Mouse (Mus musculus) kidney, adult 9 months (tissue): ENCODE results near the gene Cntnap2.
"Not testable (repeated sequence)": the region's sequence is repeated elsewhere in the genome, so short reads cannot be mapped to it uniquely, and the experiment has no call there.

Source experiments
- DNase-seq: peaks from one replicate; pipeline ENCODE4 v3.0.0; 2022

The Cntnap2 gene

DNA sequence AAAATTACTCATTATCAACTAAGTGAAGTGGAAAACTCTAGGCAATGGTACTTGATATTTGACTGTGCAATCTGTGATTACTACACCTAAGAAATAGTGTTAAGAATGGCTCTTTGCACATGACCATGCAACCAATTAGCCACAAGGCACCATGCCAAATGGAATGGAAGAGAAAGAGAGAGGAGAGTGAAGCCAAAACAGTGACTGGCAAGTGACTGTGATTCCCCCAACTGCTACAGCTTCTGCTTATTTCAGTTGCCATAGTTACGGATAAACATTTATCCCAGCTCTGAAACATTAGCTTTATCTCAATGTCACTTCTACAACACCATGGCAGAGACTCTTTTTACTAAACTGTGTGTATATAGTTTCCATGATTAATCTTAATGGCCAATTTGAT lies 1303.0 kb downstream of the Cntnap2 start:
- DNase-seq = no peak

DNA sequence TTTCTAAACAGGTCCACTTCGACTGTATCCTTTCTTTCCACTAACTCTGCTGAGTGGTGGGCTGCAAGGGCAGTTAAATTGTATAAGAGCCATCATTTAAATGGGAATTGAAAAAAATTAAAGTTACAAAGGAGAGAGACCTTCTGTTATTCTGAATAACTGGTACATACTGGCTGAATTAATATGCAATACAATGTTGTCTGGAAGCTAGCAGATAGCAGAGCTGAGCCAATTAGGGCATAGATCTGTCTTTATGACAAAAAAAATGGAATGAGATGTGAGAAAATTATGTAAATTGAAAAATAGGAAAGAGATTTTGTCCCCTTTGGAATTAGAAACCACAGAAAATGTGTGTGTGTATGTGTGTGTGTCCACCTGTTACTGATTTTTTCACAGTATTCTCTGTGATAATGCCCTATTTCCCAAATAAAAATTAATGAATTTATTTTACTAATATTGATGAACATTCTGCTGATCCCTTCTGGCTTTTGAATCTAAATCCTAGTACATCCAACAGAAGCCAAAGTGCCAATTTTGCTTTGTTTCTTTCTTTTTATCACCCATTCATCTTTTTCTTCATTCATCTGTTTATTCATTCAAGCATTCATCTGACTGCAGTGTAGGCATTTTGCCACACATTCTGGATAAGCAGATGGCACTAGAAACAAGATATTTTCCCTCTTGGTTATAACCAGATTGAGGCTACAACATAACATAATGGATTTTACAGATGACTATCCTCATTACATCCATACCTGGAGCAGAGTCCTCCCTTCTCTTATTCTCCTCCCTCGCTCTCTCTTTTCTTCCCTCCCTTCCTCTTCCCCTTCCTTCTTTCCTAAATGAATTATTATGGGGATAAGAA lies 1339.8 kb downstream of the Cntnap2 start:
- DNase-seq = no peak

- no peak for DNase-seq
Measured at GRCm38 (mm10) chr6:46414154-46414553, 1355.0 kb downstream of the Cntnap2 start.

- no peak for DNase-seq
Measured at GRCm38 (mm10) chr6:46414562-46414961, 1355.4 kb downstream of the Cntnap2 start.

DNA sequence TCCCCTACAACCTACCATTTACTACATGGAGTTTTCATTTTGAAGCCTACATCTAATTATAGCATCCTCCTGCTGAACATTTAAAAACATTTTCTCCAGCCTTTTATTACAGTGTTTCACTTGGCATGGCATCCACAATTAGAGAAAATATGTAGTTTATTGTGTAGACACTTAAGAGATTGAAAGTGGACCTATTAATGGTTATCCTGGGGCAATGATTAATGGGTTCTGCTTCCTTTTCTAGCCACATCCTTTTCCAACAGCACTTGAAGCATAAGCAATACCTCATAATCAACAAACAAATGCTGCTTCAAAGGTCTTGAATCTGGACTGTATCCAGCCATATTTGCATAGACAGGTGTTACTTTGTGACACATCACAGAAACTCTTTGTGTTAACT lies 1360.7 kb downstream of the Cntnap2 start:
- DNase-seq = peak; percentile 1

DNA sequence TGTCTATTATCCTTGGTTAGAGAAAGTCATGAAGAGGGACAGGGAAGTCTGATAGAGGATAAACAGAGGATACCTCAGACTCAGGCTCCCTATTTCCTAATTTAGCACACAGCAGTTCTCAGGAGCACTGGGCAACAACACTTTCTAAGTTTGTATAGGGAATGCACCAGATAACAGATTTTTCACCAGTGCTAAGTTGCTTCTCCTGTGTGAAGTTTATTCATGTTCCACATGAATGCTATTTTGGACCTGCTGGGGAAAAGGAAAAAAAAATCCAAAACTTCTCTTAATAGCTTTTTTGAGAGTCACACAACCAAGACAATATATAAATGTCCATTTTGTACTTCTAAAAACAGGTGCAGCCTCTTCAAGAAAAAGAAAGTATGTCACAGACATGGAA lies 1361.2 kb downstream of the Cntnap2 start:
- DNase-seq = no peak

- no peak for DNase-seq
Measured at GRCm38 (mm10) chr6:46428231-46428630, 1369.1 kb downstream of the Cntnap2 start.

- no peak for DNase-seq
Measured at GRCm38 (mm10) chr6:46450917-46451638, 1391.9 kb downstream of the Cntnap2 start.

- no peak for DNase-seq
Measured at GRCm38 (mm10) chr6:46472683-46473082, 1413.5 kb downstream of the Cntnap2 start.

GRCm38 (mm10) chr6:46484392-46484791 lies 1425.2 kb downstream of the Cntnap2 start:
- DNase-seq = no peak

- no peak for DNase-seq
Measured at GRCm38 (mm10) chr6:46502786-46503185, 1443.6 kb downstream of the Cntnap2 start.

DNA sequence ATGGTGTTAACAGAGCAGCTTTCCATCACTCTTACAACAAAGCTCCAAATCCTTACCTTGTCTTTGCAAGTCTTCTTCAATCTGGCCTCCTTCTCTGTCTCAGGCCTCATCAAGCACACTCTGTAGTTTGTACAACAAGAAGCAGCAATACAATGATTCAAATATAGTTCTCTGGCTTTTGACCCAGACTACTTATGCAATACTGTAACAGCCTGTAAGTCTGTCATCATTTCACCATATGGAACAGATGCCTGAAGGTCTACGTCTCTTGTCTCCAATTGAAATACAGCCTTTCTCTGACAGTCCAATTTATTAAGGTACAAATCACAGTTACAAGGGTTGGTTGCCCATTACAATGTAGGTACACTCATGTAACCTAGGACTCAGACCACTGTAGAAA lies 1453.7 kb downstream of the Cntnap2 start:
- DNase-seq = no peak

GRCm38 (mm10) chr6:46537586-46537985 lies 1478.4 kb downstream of the Cntnap2 start:
- DNase-seq = not testable (repeated sequence)

DNA sequence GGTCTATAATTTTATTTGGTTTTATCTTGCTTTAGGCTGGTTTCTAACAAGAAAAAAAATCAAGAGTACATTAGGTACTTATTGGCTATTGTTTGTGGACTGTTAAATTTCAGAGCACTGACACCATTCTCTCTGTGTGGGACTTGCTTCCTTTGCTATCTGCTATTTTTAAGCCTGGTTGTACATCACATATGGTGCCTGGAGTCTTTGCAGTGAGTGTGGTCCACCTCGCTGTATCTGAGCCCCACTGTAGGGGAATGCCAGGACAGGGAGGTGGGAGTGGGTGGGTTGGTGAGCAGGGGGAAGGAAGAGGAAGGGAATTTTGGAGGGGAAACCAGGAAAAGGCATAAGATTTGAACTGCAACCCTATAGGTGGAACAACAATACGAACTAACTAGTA lies 1504.3 kb downstream of the Cntnap2 start:
- DNase-seq = no peak

GRCm38 (mm10) chr6:46575055-46575454 lies 1515.9 kb downstream of the Cntnap2 start:
- DNase-seq = no peak

- no peak for DNase-seq
Measured at GRCm38 (mm10) chr6:46612365-46612764, 1553.2 kb downstream of the Cntnap2 start.

- no peak for DNase-seq
Measured at GRCm38 (mm10) chr6:46612872-46613271, 1553.7 kb downstream of the Cntnap2 start.

- DNase-seq = no peak
Measured at GRCm38 (mm10) chr6:46669018-46669417, 1609.9 kb downstream of the Cntnap2 start.

- DNase-seq = no peak
Measured at GRCm38 (mm10) chr6:46675081-46675480, 1615.9 kb downstream of the Cntnap2 start.

GRCm38 (mm10) chr6:46675621-46676020 lies 1616.5 kb downstream of the Cntnap2 start:
- no peak for DNase-seq

DNA sequence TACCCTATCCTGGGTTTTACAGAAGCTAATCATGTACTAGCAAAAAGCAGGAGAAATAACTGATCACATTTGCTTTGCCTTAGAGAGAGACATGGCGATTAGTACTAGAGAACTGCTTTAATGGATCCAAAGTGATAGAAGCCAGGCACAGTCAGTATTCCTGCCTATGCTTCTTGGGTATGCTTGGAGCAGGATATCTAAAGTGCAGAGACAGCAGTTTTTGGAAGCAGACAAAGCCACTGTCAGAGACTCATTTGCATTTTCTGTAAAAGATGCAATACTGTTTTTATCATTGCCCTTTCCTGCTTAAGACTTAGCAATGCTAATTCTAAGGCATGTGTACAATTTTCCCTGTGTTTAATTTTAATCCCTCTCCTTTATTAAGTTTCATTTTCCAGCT lies 1637.0 kb downstream of the Cntnap2 start:
- no peak for DNase-seq

DNA sequence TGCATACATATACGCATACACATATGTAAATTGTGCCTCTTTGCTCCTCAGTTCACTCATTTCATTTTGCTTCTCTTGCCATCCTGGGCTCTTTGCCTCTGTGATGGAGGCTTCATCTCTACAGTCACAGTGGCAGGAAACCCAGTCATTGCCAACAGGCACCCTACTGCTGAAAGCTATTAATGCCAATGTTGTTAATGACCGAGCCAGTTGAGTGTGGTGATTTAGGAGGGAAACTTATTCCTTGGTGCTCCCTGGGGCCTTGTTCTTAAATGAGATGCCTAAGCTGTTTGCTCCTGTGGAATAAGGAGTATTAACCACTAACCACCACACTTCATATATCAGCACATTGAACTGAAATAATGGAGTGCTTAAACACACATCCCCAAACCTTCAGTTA lies 1640.2 kb downstream of the Cntnap2 start:
- DNase-seq = no peak

- DNase-seq = no peak
Measured at GRCm38 (mm10) chr6:46704293-46705170, 1645.4 kb downstream of the Cntnap2 start.
